In genomic region chr17:28373821-28374220, GRCm38 (mm10) we compare ENCODE assay signal across 8 mouse cellular contexts. TPM values are rescaled to one million over a fixed set of nuclear protein-coding genes. Genes with fewer than 3 reads are reported as not detected.
DNase-seq lines count a peak whose midpoint lies in the region; ATAC-seq and TF ChIP-seq lines count a peak whose summit lies in the region.

No protein-coding gene starts in this region.

- no peak overlapping the region for H3K4me3 ChIP-seq in left cerebral cortex, adult 2 months
- peak overlapping the region; percentile 26 to 38 for H3K4me3 ChIP-seq in MEL (ENCODE audit: control insufficient read depth in 1 of 2, insufficient read depth in 1 of 2, low read depth in 2 of 2, low read length in 2 of 2)
- H3K4me3 ChIP-seq in intestine, embryonic 15.5 days (replicated peaks), result no peak overlapping the region
- H3K4me3 ChIP-seq in stomach, postnatal 0 days (ENCODE audit: low read depth, low read length), result no peak overlapping the region

- peak; percentile 83 for TF ChIP-seq RAD21 in MEL (IDR thresholded peaks at IDR 0.05; ENCODE audit: low read depth, low read length)

- no peak for DNase-seq in left cerebral cortex, adult 2 months (ENCODE audit: extremely low spot score in 1 of 2, low spot score in 2 of 2)
- no peak for DNase-seq in left cerebral cortex, adult 11 months (ENCODE audit: low spot score)
- peak; percentile 89 for DNase-seq in MEL (ENCODE audit: low read depth, low spot score)
- DNase-seq in c-Kit-positive CD71-positive TER-119-positive erythroid progenitor cells, embryonic 14.5 days (ENCODE audit: low spot score), result peak; percentile 57
- DNase-seq in lung, postnatal 14 days, result peak; percentile 57
- DNase-seq in stomach, postnatal 0 days (ENCODE audit: low spot score), result peak; percentile 75
- no peak for DNase-seq in urinary bladder, postnatal 10 days (ENCODE audit: low spot score)

- no peak overlapping the region for H3K27ac ChIP-seq in left cerebral cortex, adult 2 months
- H3K27ac ChIP-seq in MEL (ENCODE audit: control insufficient read depth, low read depth, low read length), result peak overlapping the region; percentile 5; the same call in 1 of the 2 replicates
- no peak overlapping the region for H3K27ac ChIP-seq in intestine, embryonic 15.5 days
- H3K27ac ChIP-seq in stomach, postnatal 0 days (replicated peaks), result no peak overlapping the region

- H3K9ac ChIP-seq in MEL (ENCODE audit: control insufficient read depth, low read depth, low read length, poor library complexity, severe bottlenecking), result peak overlapping the region; percentile 31
- H3K9ac ChIP-seq in intestine, embryonic 15.5 days, result no peak overlapping the region
- H3K9ac ChIP-seq in stomach, postnatal 0 days (ENCODE audit: low read length), result no peak overlapping the region

- no peaks in the 10 kb centered on the region for H3K79me2 ChIP-seq in MEL (ENCODE audit: control insufficient read depth, insufficient read depth, low read length, poor library complexity)

- no peaks in the 10 kb centered on the region for H3K9me3 ChIP-seq in MEL (replicated peaks; ENCODE audit: insufficient read depth, low read length)
- H3K9me3 ChIP-seq in intestine, embryonic 15.5 days, result no peaks in the 10 kb centered on the region
- no peaks in the 10 kb centered on the region for H3K9me3 ChIP-seq in stomach, postnatal 0 days (ENCODE audit: control insufficient read depth, low read length)

- WGBS in intestine, embryonic 15.5 days, result 20% methylated on average over 10 of the region's 10 CpGs
- 27% methylated on average over 10 of the region's 10 CpGs for WGBS in stomach, postnatal 0 days

- intact Hi-C loops in left cerebral cortex, adult 2 months (cut with DNase I), result no loop called here

- no peak overlapping the region for H3K4me2 ChIP-seq in intestine, embryonic 15.5 days (replicated peaks)
- H3K4me2 ChIP-seq in stomach, postnatal 0 days (replicated peaks; ENCODE audit: low read depth), result no peak overlapping the region

- peak; percentile 48 for ATAC-seq in intestine, embryonic 15.5 days
- peak; percentile 34; the same call in 1 of the 2 replicates for ATAC-seq in stomach, postnatal 0 days (ENCODE audit: low FRiP score, low TSS enrichment)

- TF ChIP-seq POLR2A in MEL (IDR thresholded peaks at IDR 0.05; ENCODE audit: control insufficient read depth in 1 of 2, insufficient read depth in 1 of 2, low read depth in 1 of 2, low read length in 2 of 2, poor library complexity in 1 of 2), result no peak

- TF ChIP-seq CTCF in left cerebral cortex, adult 2 months (IDR thresholded peaks at IDR 0.05), result peak; percentile 58
- peak; percentile 93 to 97 (median 95) for TF ChIP-seq CTCF in MEL (IDR thresholded peaks at IDR 0.05 in 2 of 3, conservative IDR thresholded peaks at IDR 0.05 in 1 of 3; ENCODE audit: control insufficient read depth in 1 of 3, insufficient read depth in 1 of 3, low read depth in 2 of 3, low read length in 3 of 3, poor library complexity in 1 of 3, severe bottlenecking in 1 of 3)
- TF ChIP-seq CTCF in stomach, postnatal 0 days (IDR thresholded peaks at IDR 0.05; ENCODE audit: low read depth), result peak; percentile 88

- peaks cover 0 to 24% of the 10 kb centered on the region in 2 experiments; a peak in 3 of 4 replicates for H3K4me1 ChIP-seq in MEL (ENCODE audit: control insufficient read depth in 1 of 2, insufficient read depth in 2 of 2, low read length in 2 of 2)
- peaks cover 11% of the 10 kb centered on the region; the same call in 1 of the 2 replicates for H3K4me1 ChIP-seq in intestine, embryonic 15.5 days (replicated peaks)
- no peaks in the 10 kb centered on the region for H3K4me1 ChIP-seq in stomach, postnatal 0 days (replicated peaks; ENCODE audit: control insufficient read depth, insufficient read depth)

- no peaks in the 10 kb centered on the region for H3K27me3 ChIP-seq in MEL (ENCODE audit: control insufficient read depth in 1 of 2, insufficient read depth in 2 of 2, low read length in 2 of 2)
- H3K27me3 ChIP-seq in intestine, embryonic 15.5 days (replicated peaks), result peaks cover 19% of the 10 kb centered on the region; the same call in 1 of the 2 replicates
- H3K27me3 ChIP-seq in stomach, postnatal 0 days (ENCODE audit: control insufficient read depth, insufficient read depth, low read length), result no peaks in the 10 kb centered on the region

- H3K36me3 ChIP-seq in MEL (ENCODE audit: control insufficient read depth in 1 of 2, insufficient read depth in 2 of 2, low read length in 2 of 2), result peaks cover 0 to 11% of the 10 kb centered on the region in 2 experiments; a peak in 2 of 4 replicates
- no peaks in the 10 kb centered on the region for H3K36me3 ChIP-seq in intestine, embryonic 15.5 days
- no peaks in the 10 kb centered on the region for H3K36me3 ChIP-seq in stomach, postnatal 0 days (ENCODE audit: control insufficient read depth, insufficient read depth, low read length)

- no peak for TF ChIP-seq EP300 in MEL (IDR thresholded peaks at IDR 0.05; ENCODE audit: low read depth in 1 of 2, low read length in 2 of 2)
- TF ChIP-seq EP300 in stomach, postnatal 0 days (optimal IDR thresholded peaks at IDR 0.05), result no peak

TF ChIP-seq in MEL, 35 proteins besides CTCF, POLR2A, EP300 and RAD21:
- TF ChIP-seq CHD1 (IDR thresholded peaks at IDR 0.05; ENCODE audit: low read depth, low read length) (no peak), ZNF384 (IDR thresholded peaks at IDR 0.05; ENCODE audit: low read depth, low read length) (no peak), SIN3A (IDR thresholded peaks at IDR 0.05; ENCODE audit: low read length) (peak; percentile 50; the same call in 1 of the 2 replicates), TCF12 (IDR thresholded peaks at IDR 0.05; ENCODE audit: low read depth, low read length) (0 out of 2 replicates have a peak, but pooled peaks have one; percentile 14), ZC3H11A (IDR thresholded peaks at IDR 0.05; ENCODE audit: low read depth, low read length) (peak; percentile 73), SMC3 (IDR thresholded peaks at IDR 0.05; ENCODE audit: low read depth, low read length) (peak; percentile 87), MAZ (IDR thresholded peaks at IDR 0.05; ENCODE audit: low read depth, low read length) (peak; percentile 84; the same call in 1 of the 2 replicates), MAX (IDR thresholded peaks at IDR 0.05; ENCODE audit: low read length) (0 out of 2 replicates have a peak, but pooled peaks have one; percentile 21)

RNA-seq across cellular contexts. Expression of gene Tulp1, which starts 8.8 kb away (rescaled TPM):
- not detected for total RNA-seq in left cerebral cortex, adult 2 months (2021)
- 0.23 and 0.49 TPM in 2 replicates for total RNA-seq in MEL (2012; rRNA removed)
- 1 to 10 TPM in 1 of 2 experiments, not detected in 1; 2.4 TPM for polyA plus RNA-seq in MEL (2012; ENCODE audit: insufficient read depth in 1 of 2, insufficient read length in 2 of 2, low read depth in 1 of 2, low replicate concordance in 2 of 2, missing spikeins in 1 of 2)
- 3.6 and 4.1 TPM in 2 replicates for polyA plus RNA-seq in intestine, embryonic 15.5 days (2015; fragmentation: Nextera tagmentation; extraction: Ambion mirVana)
- 3.3 and 3.5 TPM in 2 replicates for polyA plus RNA-seq in stomach, postnatal 0 days (2015; fragmentation: Nextera tagmentation; extraction: Ambion mirVana)

RNA-seq across cellular contexts. Expression of gene Tead3, which starts 23.2 kb away (rescaled TPM):
- total RNA-seq in left cerebral cortex, adult 2 months (2021), result 1 to 10 TPM; 2.9 to 3.0 TPM
- 0.46 and 0.73 TPM in 2 replicates for total RNA-seq in MEL (2012; rRNA removed)
- 1 to 10 TPM in 1 of 2 experiments, not detected in 1; 4.1 TPM for polyA plus RNA-seq in MEL (2012; ENCODE audit: insufficient read depth in 1 of 2, insufficient read length in 2 of 2, low read depth in 1 of 2, low replicate concordance in 2 of 2, missing spikeins in 1 of 2)
- 8.9 and 10.0 TPM in 2 replicates for polyA plus RNA-seq in intestine, embryonic 15.5 days (2015; fragmentation: Nextera tagmentation; extraction: Ambion mirVana)
- polyA plus RNA-seq in stomach, postnatal 0 days (2015; fragmentation: Nextera tagmentation; extraction: Ambion mirVana), result 8.7 and 9.2 TPM in 2 replicates

RNA-seq across cellular contexts. Expression of gene Rpl10a, which starts 45.5 kb away (rescaled TPM):
- 100 to 1,000 TPM; 302 to 309 TPM for total RNA-seq in left cerebral cortex, adult 2 months (2021)
- 2,803 and 2,872 TPM in 2 replicates for total RNA-seq in MEL (2012; rRNA removed)
- polyA plus RNA-seq in MEL (2012; ENCODE audit: insufficient read depth in 1 of 2, insufficient read length in 2 of 2, low read depth in 1 of 2, low replicate concordance in 2 of 2, missing spikeins in 1 of 2), result 1,000 to 10,000 TPM in 1 of 2 experiments, not detected in 1; 2,044 TPM
- polyA plus RNA-seq in intestine, embryonic 15.5 days (2015; fragmentation: Nextera tagmentation; extraction: Ambion mirVana), result 639 and 690 TPM in 2 replicates
- 491 and 514 TPM in 2 replicates for polyA plus RNA-seq in stomach, postnatal 0 days (2015; fragmentation: Nextera tagmentation; extraction: Ambion mirVana)

Comparison
In these comparisons a context has a peak if more than half of its experiments do, and no peak if none do; other contexts are left out.
1. DNase-seq: peak in MEL (single experiment), c-Kit-positive CD71-positive TER-119-positive erythroid progenitor cells, embryonic 14.5 days (single experiment), lung, postnatal 14 days (single experiment) and stomach, postnatal 0 days (single experiment); none in left cerebral cortex, adult 2 months (0 of 2), left cerebral cortex, adult 11 months (single experiment) and urinary bladder, postnatal 10 days (single experiment).
2. H3K4me3 ChIP-seq: peak in MEL (2 of 2); none in left cerebral cortex, adult 2 months (single experiment), intestine, embryonic 15.5 days (single experiment) and stomach, postnatal 0 days (single experiment).
3. Peak in every context shown above with its lines, with median percentiles within 50 percentile points of each other: CTCF ChIP-seq.